Mouse (Mus musculus) cerebellum, adult 9-11 months (tissue): ENCODE results near the gene Aup1.

Experiments used
- DNase-seq: peaks from one replicate; pipeline ENCODE4 v3.0.0; 2022

The Aup1 gene

GRCm38 (mm10) chr6:83070311-83071219, 16.2 kb downstream of the Aup1 start:
- DNase-seq: no peak

- DNase-seq: peak; percentile 56
These were observed 16.9 kb downstream of the Aup1 start for GRCm38 (mm10) chr6:83071220-83071619.

GRCm38 (mm10) chr6:83074979-83075378, 20.7 kb downstream of the Aup1 start:
- no peak for DNase-seq

- no peak for DNase-seq
These were observed 23.5 kb downstream of the Aup1 start, which contains the start of gene Pcgf1 for GRCm38 (mm10) chr6:83077630-83078323. TSS of gene Pcgf1 (plus strand) at chr6:83077869.

GRCm38 (mm10) chr6:83078324-83078858, 24.1 kb downstream of the Aup1 start:
- DNase-seq: peak; percentile 98

- DNase-seq: no peak
These were observed 25.9 kb downstream of the Aup1 start for GRCm38 (mm10) chr6:83080210-83080609.

- no peak for DNase-seq
These were observed 29.2 kb downstream of the Aup1 start for GRCm38 (mm10) chr6:83083497-83083896.

- DNase-seq: no peak
These were observed 30.2 kb downstream of the Aup1 start for GRCm38 (mm10) chr6:83084477-83084876.

- DNase-seq: no peak
These were observed 32.1 kb downstream of the Aup1 start, which contains the start of gene Lbx2 for GRCm38 (mm10) chr6:83086121-83087035. TSS of gene Lbx2 (plus strand) at chr6:83086367.

GRCm38 (mm10) chr6:83087205-83087925, 33.0 kb downstream of the Aup1 start:
- DNase-seq: no peak

GRCm38 (mm10) chr6:83087926-83088260, 33.6 kb downstream of the Aup1 start:
- DNase-seq: no peak

- no peak for DNase-seq
These were observed 38.3 kb downstream of the Aup1 start for GRCm38 (mm10) chr6:83092416-83093127.

- DNase-seq: no peak
These were observed 41.6 kb downstream of the Aup1 start for GRCm38 (mm10) chr6:83095968-83096367.

GRCm38 (mm10) chr6:83098411-83098810, 44.1 kb downstream of the Aup1 start:
- no peak for DNase-seq

GRCm38 (mm10) chr6:83101316-83101687, 47.0 kb downstream of the Aup1 start, which contains the start of the genes Ccdc142 and Gm42688:
TSS of gene Ccdc142 (plus strand) at chr6:83101601.
TSS of gene Gm42688 (plus strand) at chr6:83101617.
- peak; percentile 94 for DNase-seq

- peak; percentile 69 for DNase-seq
These were observed 47.6 kb downstream of the Aup1 start for GRCm38 (mm10) chr6:83101688-83102556.

- peak; percentile 50 for DNase-seq
These were observed 48.9 kb downstream of the Aup1 start for GRCm38 (mm10) chr6:83103130-83103650.

- DNase-seq: no peak
These were observed 49.8 kb downstream of the Aup1 start for GRCm38 (mm10) chr6:83104158-83104557.
